ENCODE assay signal across 10 mouse cellular contexts in the genomic region with DNA sequence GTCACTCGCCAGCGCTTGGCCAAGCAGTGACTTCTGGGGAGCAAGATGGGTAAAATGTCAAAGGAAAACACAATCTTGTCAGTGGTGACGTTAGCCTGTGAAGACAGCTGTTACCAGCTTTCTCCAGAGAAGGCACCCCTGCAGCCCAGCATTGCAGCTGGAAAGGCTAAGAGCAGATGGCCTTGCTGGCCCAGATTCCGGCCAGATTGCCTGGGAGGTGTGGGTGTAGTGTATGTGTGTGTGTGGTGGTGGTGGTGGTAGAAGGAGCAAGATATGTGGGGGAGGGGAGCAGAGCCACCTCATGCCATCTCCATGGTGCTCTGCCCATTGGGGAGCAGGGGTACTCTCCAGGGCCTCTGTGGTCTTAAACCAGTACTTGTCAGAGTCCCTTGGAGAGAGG. TPM values are rescaled to one million over a fixed set of nuclear protein-coding genes. Genes with fewer than 3 reads are reported as not detected.
DNase-seq lines count a peak whose midpoint lies in the region; ATAC-seq lines count a peak whose summit lies in the region.
"Had no signal": no experiment of that assay in that cellular context is flagged by ENCODE, and none has a peak within 500 bp of the region (broad histone marks: within the 10 kb centered on the region; RNA-seq: fewer than 3 reads in every experiment).

No protein-coding gene starts in this region.

- ATAC-seq in heart, embryonic 15.5 days (replicated peaks; ENCODE audit: insufficient number of reproducible peaks, insufficient read depth, low FRiP score, low read depth), result no peak
- no peak for ATAC-seq in lung, embryonic 15.5 days (ENCODE audit: borderline replicate concordance, extremely low read depth, low FRiP score, low TSS enrichment)
- ATAC-seq in forebrain, embryonic 16.5 days, result no peak

- no peaks in the 10 kb centered on the region for H3K36me3 ChIP-seq in heart, embryonic 15.5 days
- H3K36me3 ChIP-seq in lung, embryonic 15.5 days, result no peaks in the 10 kb centered on the region
- H3K36me3 ChIP-seq in forebrain, embryonic 16.5 days (ENCODE audit: control insufficient read depth, insufficient read depth), result no peaks in the 10 kb centered on the region
- H3K36me3 ChIP-seq: hindbrain, embryonic 15.5 days had no signal

- no peak for DNase-seq in heart, adult 9 months (ENCODE audit: low spot score in 2 of 2)
- no peak for DNase-seq in lung, postnatal 14 days
- peak; percentile 62 for DNase-seq in brain, adult 2 months (ENCODE audit: low read depth, low spot score)
- DNase-seq in thymus, postnatal 14 days, result peak; percentile 45
- DNase-seq: adrenal gland, postnatal 36 days; cerebellum, adult 8-10 months had no signal

- H3K9ac ChIP-seq in heart, embryonic 15.5 days, result no peak overlapping the region
- no peak overlapping the region for H3K9ac ChIP-seq in lung, embryonic 15.5 days
- H3K9ac ChIP-seq in forebrain, embryonic 16.5 days (replicated peaks; ENCODE audit: low read depth, low read length), result no peak overlapping the region
- H3K9ac ChIP-seq: hindbrain, embryonic 15.5 days had no signal

- H3K9me3 ChIP-seq in heart, embryonic 15.5 days (replicated peaks), result no peaks in the 10 kb centered on the region
- no peaks in the 10 kb centered on the region for H3K9me3 ChIP-seq in lung, embryonic 15.5 days
- H3K9me3 ChIP-seq in forebrain, embryonic 16.5 days (ENCODE audit: control insufficient read depth, low read length), result no peaks in the 10 kb centered on the region
- H3K9me3 ChIP-seq: hindbrain, embryonic 15.5 days had no signal

- H3K4me1 ChIP-seq in heart, embryonic 15.5 days (replicated peaks), result peaks cover 14% of the 10 kb centered on the region
- peaks cover 21% of the 10 kb centered on the region for H3K4me1 ChIP-seq in lung, embryonic 15.5 days
- H3K4me1 ChIP-seq in forebrain, embryonic 16.5 days (replicated peaks; ENCODE audit: control insufficient read depth, insufficient read depth, low read length), result peaks cover 8% of the 10 kb centered on the region

- H3K4me3 ChIP-seq in heart, embryonic 15.5 days, result no peak overlapping the region
- no peak overlapping the region for H3K4me3 ChIP-seq in lung, embryonic 15.5 days
- no peak overlapping the region for H3K4me3 ChIP-seq in forebrain, embryonic 16.5 days (replicated peaks; ENCODE audit: low read length)
- H3K4me3 ChIP-seq: hindbrain, embryonic 15.5 days had no signal

- H3K27ac ChIP-seq in heart, embryonic 15.5 days, result peak overlapping the region; percentile 64; the same call in 1 of the 2 replicates
- H3K27ac ChIP-seq in lung, embryonic 15.5 days, result peak overlapping the region; percentile 26; the same call in 1 of the 2 replicates
- no peak overlapping the region for H3K27ac ChIP-seq in forebrain, embryonic 16.5 days (ENCODE audit: low read length)
- H3K27ac ChIP-seq: hindbrain, embryonic 15.5 days had no signal

- no peaks in the 10 kb centered on the region for H3K27me3 ChIP-seq in heart, embryonic 15.5 days
- no peaks in the 10 kb centered on the region for H3K27me3 ChIP-seq in lung, embryonic 15.5 days
- H3K27me3 ChIP-seq in forebrain, embryonic 16.5 days (replicated peaks; ENCODE audit: control insufficient read depth, insufficient read depth, low read length), result no peaks in the 10 kb centered on the region
- H3K27me3 ChIP-seq: hindbrain, embryonic 15.5 days had no signal

- no peak overlapping the region for H3K4me2 ChIP-seq in heart, embryonic 15.5 days
- no peak overlapping the region for H3K4me2 ChIP-seq in lung, embryonic 15.5 days
- no peak overlapping the region for H3K4me2 ChIP-seq in forebrain, embryonic 16.5 days (ENCODE audit: low read length)
- H3K4me2 ChIP-seq: hindbrain, embryonic 15.5 days had no signal

- WGBS in heart, embryonic 15.5 days, result 68% methylated on average over 4 of the region's 4 CpGs
- WGBS in lung, embryonic 15.5 days, result 65% methylated on average over 4 of the region's 4 CpGs
- WGBS in forebrain, embryonic 16.5 days, result 78% methylated on average over 4 of the region's 4 CpGs

RNA-seq across cellular contexts. Expression of gene Fam83d, which starts 34.8 kb away (rescaled TPM):
- polyA plus RNA-seq in heart, embryonic 15.5 days (2015; fragmentation: Nextera tagmentation; extraction: Ambion mirVana), result 52.3 and 53.3 TPM in 2 replicates
- polyA plus RNA-seq in lung, embryonic 15.5 days (2015; fragmentation: Nextera tagmentation; extraction: Ambion mirVana), result 66.0 and 71.8 TPM in 2 replicates
- 18.5 and 20.6 TPM in 2 replicates for polyA plus RNA-seq in forebrain, embryonic 16.5 days (2015; fragmentation: Nextera tagmentation; extraction: Ambion mirVana)

Comparison
In these comparisons a context has a peak if more than half of its experiments do, and no peak if none do; other contexts are left out.
1. DNase-seq: peak in brain, adult 2 months (single experiment) and thymus, postnatal 14 days (single experiment); none in heart, adult 9 months (0 of 2) and lung, postnatal 14 days (single experiment).